Mouse (Mus musculus): ENCODE results near the gene Irf2.

Irf2 gene

DNA sequence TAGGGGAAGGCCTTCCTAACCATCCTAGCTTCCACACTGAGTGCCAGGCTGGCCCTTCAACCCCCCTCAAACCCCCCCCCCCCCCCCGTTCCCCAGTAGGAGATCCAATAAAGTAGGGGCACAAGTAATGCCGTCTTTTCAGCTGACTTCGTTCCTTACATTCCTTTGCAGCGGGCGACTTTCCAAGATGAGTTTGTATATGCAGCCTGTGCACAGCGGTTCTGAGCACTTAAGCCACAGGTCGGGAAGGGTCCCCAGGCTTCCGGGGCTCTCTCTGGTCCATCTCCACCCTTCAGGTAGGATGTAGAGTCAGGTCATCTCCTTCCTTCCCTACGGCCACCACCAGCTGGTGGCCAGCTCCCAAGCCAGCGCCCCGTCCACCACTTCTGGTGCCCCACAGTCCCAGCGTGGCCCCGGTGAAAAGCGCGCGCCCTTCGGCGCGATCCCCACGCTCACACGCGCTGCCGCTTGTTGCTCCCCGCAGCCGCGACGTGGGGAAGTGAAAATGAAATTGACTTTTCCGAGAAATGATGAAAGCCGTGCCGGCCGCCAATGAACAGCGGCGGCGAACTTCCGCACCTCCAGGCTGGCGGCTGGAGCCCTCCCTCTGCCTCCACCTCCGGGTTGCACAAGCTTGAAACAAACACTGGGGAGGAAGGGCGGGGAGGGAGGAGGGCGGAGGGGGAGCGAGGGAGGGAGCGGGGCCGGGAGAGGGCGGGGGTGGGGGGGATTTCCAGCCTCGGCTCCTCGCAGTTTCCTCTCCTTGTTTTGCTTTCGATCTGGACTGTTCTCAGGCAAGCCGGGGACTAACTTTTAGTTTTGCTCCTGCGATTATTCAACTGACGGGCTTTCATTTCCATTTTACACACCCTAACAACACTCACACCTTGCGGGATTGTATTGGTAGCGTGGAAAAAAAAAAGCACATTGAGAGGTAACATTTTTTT is at the start of gene Irf2:
TSS of gene Irf2 (plus strand) at position 730 of the 947 bp plus-strand sequence.
- in situ Hi-C loops (cut with MboI; ENCODE audit: low sequenced_read_pairs), result loop anchor here (25.0 kb wide), 1 partner anchor 198 kb away; no protein-coding TSS in a partner anchor

GRCm38 (mm10) chr8:46690111-46690510 is 49.4 kb upstream of the Irf2 start:
- in situ Hi-C loops (cut with MboI; ENCODE audit: low sequenced_read_pairs), result no loop called here

GRCm38 (mm10) chr8:46690581-46690980 is 49.0 kb upstream of the Irf2 start:
- in situ Hi-C loops (cut with MboI; ENCODE audit: low sequenced_read_pairs), result no loop called here

- in situ Hi-C loops (cut with MboI; ENCODE audit: low sequenced_read_pairs), result no loop called here
Measured at GRCm38 (mm10) chr8:46691360-46691759, 48.2 kb upstream of the Irf2 start.

- in situ Hi-C loops (cut with MboI; ENCODE audit: low sequenced_read_pairs), result no loop called here
Measured at GRCm38 (mm10) chr8:46696256-46697041, 43.1 kb upstream of the Irf2 start.

- in situ Hi-C loops (cut with MboI; ENCODE audit: low sequenced_read_pairs), result no loop called here
Measured at GRCm38 (mm10) chr8:46697566-46697965, 42.0 kb upstream of the Irf2 start.

GRCm38 (mm10) chr8:46698162-46698561 is 41.4 kb upstream of the Irf2 start:
- in situ Hi-C loops (cut with MboI; ENCODE audit: low sequenced_read_pairs), result no loop called here

DNA sequence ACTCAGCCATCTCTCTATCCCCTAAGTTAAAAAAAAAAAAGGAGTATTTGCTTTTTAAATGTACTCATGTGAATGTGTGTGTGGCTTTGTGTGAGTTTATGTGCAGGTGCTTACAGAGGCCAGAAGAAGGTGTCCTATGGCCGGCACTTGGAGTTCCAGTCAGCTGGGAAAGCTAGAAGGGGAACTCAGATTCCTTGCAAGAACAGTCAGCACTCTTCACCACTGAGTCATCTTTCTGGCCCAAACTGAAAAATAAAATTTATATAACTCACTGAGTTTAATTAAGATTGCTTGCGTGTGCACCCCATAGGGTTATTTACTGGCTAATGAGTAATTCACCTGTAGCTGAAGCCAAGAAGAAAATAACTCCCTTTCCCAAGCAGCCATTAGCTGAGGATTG is 34.4 kb upstream of the Irf2 start:
- in situ Hi-C loops (cut with MboI; ENCODE audit: low sequenced_read_pairs), result no loop called here

GRCm38 (mm10) chr8:46706730-46707129 is 32.8 kb upstream of the Irf2 start:
- in situ Hi-C loops (cut with MboI; ENCODE audit: low sequenced_read_pairs), result no loop called here

DNA sequence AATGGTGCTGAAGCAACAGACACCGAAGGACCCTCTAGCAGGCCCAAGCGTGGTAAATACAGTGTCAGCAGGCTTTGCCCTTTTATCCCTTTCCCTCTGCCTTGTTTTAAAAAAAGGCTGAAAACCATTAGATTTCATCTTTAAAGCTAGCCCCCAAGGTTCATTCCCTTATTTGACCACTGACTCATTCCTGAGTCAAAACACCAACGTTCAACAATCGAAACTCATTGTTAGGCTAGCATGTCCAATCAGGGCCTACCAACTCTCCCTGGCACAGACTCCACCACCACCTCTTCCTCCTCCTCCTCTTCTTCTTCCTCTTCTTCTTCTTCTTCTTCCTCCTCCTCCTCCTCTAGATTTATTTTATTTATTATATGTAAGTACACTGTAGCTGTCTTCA is 30.2 kb upstream of the Irf2 start:
- in situ Hi-C loops (cut with MboI; ENCODE audit: low sequenced_read_pairs), result no loop called here

GRCm38 (mm10) chr8:46710289-46710688 is 29.2 kb upstream of the Irf2 start:
- in situ Hi-C loops (cut with MboI; ENCODE audit: low sequenced_read_pairs), result no loop called here

- in situ Hi-C loops (cut with MboI; ENCODE audit: low sequenced_read_pairs), result no loop called here
Measured at GRCm38 (mm10) chr8:46711496-46711895, 28.0 kb upstream of the Irf2 start.

- in situ Hi-C loops (cut with MboI; ENCODE audit: low sequenced_read_pairs), result no loop called here
Measured at GRCm38 (mm10) chr8:46713178-46713577, 26.4 kb upstream of the Irf2 start.

DNA sequence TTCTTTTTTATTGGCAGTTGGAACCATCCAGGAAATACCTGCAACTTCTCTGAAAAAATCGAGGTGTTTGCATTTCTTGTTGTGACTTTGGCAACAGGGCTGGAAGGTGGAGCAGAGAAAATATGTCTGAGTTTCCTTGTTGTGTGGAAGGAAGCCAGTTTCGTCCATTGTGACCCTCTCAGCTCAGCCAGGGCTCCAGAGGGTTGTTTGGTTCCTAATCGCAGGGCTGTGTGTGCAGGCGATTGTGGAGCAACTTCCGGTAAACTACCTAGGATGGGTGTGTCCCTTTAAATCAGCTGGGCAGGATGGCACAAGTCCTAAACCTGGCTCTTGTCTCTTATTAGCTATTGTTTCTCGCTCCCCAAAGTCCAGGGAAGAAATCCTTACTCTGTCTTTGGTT is 25.7 kb upstream of the Irf2 start:
- in situ Hi-C loops (cut with MboI; ENCODE audit: low sequenced_read_pairs), result no loop called here

DNA sequence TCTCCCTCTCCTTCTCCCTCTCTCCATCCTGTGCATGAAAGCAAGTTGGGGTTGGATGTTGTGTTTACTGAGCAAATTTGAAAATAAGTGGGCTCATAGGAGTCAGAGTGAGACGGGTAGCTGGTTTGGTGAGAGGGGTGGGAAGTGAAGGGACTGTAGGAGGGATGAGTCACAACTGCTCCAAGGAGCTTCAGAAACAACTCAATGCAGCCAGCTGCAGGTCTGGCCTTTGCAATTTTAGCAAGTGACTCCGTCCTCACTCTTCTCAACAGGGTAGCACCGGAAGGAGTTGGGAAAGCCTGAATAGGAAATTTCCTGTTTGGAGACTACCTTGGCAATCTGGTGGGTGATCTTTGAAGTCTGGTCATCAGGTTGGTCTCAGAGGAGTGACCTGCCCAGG is 25.1 kb upstream of the Irf2 start:
- in situ Hi-C loops (cut with MboI; ENCODE audit: low sequenced_read_pairs), result no loop called here

DNA sequence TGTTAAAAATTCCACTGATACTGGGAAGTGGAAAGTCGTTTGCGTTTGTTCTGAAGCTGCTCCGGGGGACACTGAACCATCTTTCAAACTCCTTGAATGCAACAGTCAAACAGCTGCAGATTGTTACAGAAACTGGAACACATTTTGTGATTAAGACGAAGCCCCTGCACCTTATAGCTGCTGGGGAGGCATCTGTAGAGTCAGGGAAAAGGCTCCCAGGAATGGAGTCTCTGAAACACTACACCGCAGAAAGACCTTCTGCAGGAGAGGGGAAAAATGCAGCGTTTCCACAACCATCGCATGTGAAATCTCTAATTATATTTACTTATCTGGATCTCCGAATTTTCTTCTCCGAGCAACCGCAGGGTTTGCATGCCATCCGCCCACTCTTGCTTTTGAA is 23.1 kb upstream of the Irf2 start:
- in situ Hi-C loops (cut with MboI; ENCODE audit: low sequenced_read_pairs), result no loop called here

DNA sequence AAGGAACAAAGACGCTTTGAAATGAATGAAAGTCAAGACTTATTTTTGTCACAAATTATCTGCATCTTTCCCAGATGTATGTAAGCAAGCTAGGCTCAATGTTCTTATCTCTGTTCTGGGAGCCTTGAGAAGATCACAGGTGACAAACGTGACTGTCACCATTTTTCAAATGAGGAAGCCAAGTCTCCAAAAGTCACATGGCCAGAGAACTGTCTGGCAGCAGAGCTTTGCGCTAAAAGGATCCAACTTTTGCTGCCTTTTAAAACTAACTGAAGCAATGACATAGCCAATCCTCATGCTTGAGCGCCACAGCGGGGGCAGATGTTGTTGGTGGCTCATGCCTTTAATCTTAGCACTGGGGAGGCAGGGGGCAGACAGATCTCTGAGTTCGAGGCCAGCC is 22.4 kb upstream of the Irf2 start:
- in situ Hi-C loops (cut with MboI; ENCODE audit: low sequenced_read_pairs), result no loop called here

GRCm38 (mm10) chr8:46718301-46718700 is 21.2 kb upstream of the Irf2 start:
- in situ Hi-C loops (cut with MboI; ENCODE audit: low sequenced_read_pairs), result no loop called here

DNA sequence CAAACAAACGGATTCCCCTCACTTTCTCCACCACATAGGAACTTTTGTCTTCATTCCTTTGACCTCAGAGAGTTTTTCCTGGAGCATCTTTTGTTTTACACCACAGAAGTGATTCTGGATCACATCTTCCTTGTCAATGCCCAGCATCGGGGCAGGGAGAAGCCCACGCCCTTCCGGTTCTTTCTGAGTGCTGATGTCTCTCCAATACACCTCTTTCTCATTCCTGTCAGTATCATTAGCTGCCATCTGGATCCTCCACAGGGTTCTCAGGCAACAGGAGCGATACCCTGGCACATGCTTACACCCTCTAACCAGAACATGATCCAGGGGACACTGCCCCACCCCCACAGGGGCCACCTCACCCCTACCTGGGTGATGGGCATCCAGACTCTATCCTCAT is 20.8 kb upstream of the Irf2 start:
- in situ Hi-C loops (cut with MboI; ENCODE audit: low sequenced_read_pairs), result no loop called here

DNA sequence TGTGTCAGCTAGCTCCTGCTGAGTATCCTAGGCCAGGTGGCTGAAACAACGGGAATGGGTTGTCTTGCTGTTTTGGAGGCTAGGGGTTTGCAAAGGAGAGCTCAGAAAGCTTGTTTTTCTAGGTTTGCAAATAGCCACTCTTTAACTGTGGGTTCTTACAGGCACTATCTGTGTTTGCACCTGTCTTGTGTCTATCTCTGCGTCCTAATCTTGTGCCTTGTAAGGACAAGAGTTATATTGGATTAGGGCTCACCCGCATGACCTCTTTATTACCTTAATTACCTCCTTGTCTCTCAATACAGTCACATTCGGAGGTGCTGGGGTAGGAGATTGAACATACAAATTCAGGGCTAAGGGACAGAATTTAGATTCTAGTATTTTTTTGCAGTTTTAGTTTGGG is 18.9 kb upstream of the Irf2 start:
- in situ Hi-C loops (cut with MboI; ENCODE audit: low sequenced_read_pairs), result no loop called here

DNA sequence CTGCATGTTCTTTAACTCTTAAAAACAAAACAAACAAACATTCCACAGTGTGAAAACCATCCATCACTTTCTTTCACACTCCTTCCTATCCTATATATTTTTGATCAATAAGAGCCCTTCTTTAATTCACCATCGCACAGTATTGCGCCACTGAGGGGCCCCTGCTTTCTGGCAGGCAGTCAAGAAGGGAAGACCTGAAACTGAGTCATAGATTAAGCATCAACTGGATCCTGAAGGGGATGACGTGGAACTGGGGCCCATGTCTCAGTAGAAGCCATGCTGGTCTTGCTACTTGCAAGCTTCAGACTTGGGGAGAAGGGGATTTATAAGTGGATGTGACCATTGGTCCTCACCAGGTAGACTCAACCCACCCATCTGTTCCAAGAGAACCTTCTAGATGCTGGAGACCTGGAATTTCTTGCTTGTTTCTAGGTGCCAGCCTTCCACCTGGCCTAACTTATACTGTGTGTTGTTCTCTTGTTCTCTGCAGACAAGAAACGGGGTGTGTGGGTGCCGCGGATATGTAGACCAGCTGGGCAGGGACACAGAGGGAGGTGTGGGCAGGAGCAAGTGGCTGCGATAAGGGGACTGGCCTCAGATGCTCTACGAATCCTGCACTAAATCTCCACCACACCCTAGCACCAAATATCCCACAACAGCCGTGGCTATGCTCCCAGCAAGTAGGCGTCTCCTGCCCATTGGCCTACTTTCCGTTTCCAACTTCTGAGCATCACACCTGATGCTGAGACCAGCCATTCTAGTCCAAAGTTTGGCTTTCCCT is 18.3 kb upstream of the Irf2 start:
- in situ Hi-C loops (cut with MboI; ENCODE audit: low sequenced_read_pairs), result no loop called here
